Mouse (Mus musculus): ENCODE data around the gene Tet1. TPM values are rescaled to one million over a fixed set of nuclear protein-coding genes. Genes with fewer than 3 reads are reported as not detected.

The Tet1 gene
- total and polyA plus RNA-seq, 3 experiments, result 0.08 TPM; not detected in 1

DNA sequence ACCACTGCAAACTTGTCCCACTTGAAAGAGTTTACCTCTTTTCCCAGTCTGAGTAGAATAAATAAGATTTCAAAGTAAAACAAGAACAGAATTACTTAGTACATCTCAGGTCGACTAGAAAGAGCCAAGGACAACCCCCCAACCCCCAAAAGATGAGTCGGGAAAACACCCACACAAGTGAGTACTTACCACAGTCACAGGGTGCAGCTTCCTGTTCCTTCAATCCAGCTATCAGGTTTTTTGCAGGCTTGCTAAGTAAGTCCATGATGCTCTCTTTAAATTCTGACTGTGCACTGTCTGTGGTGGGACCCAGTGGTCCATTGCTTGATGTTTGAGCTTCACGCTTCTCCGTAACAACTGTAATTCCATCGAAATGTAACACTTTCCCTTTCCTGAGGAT, 70.8 kb downstream of the Tet1 start:
- Histone ChIP-seq H3K27ac (ENCODE audit: control insufficient read depth, low read depth, low read length) (peak overlapping the region; percentile 37; the same call in 1 of the 2 replicates), H3K79me2 (ENCODE audit: control insufficient read depth, insufficient read depth, low read length, poor library complexity) (no peaks in the 10 kb centered on the region), H3K27me3 (ENCODE audit: control insufficient read depth in 1 of 2, insufficient read depth in 2 of 2, low read length in 2 of 2) (no peaks in the 10 kb centered on the region), H3K9ac (ENCODE audit: control insufficient read depth, low read depth, low read length, poor library complexity, severe bottlenecking) (no peak overlapping the region), H3K4me3 (ENCODE audit: control insufficient read depth in 1 of 2, insufficient read depth in 1 of 2, low read depth in 2 of 2, low read length in 2 of 2) (no peak overlapping the region; a peak in 1 of 4 replicates), H3K36me3 (ENCODE audit: control insufficient read depth in 1 of 2, insufficient read depth in 2 of 2, low read length in 2 of 2) (peaks cover 0 to 15% of the 10 kb centered on the region in 2 experiments; a peak in 2 of 4 replicates), H3K9me3 (replicated peaks; ENCODE audit: insufficient read depth, low read length) (no peaks in the 10 kb centered on the region), H3K4me1 (ENCODE audit: control insufficient read depth in 1 of 2, insufficient read depth in 2 of 2, low read length in 2 of 2) (peaks cover 0 to 16% of the 10 kb centered on the region in 2 experiments; a peak in 2 of 4 replicates)
- peak; percentile 70 for DNase-seq (ENCODE audit: low read depth, low spot score)
- peak; percentile 21; the same call in 1 of the 2 replicates for TF ChIP-seq TAL1 (IDR thresholded peaks at IDR 0.05; ENCODE audit: low read length)
- no peak for TF ChIP-seq GATA1 (IDR thresholded peaks at IDR 0.05; ENCODE audit: low read depth, low read length)
- no peak for TF ChIP-seq ZC3H11A (IDR thresholded peaks at IDR 0.05; ENCODE audit: low read depth, low read length)
- TF ChIP-seq NELFE (IDR thresholded peaks at IDR 0.05; ENCODE audit: low read depth, low read length), result no peak
- TF ChIP-seq JUND (IDR thresholded peaks at IDR 0.05; ENCODE audit: low read depth, low read length), result no peak
- TF ChIP-seq CHD2 (IDR thresholded peaks at IDR 0.05; ENCODE audit: low read length), result no peak
- TF ChIP-seq TBP (IDR thresholded peaks at IDR 0.05; ENCODE audit: low read depth, low read length), result no peak
- TF ChIP-seq EP300 (IDR thresholded peaks at IDR 0.05; ENCODE audit: low read depth in 1 of 2, low read length in 2 of 2), result peak; percentile 33 to 70; a peak in 3 of 4 replicates
- no peak for TF ChIP-seq ZNF384 (IDR thresholded peaks at IDR 0.05; ENCODE audit: low read depth, low read length)
- no peak for TF ChIP-seq RAD21 (IDR thresholded peaks at IDR 0.05; ENCODE audit: low read depth, low read length)
- no peak for TF ChIP-seq SMC3 (IDR thresholded peaks at IDR 0.05; ENCODE audit: low read depth, low read length)
- no peak for TF ChIP-seq ZMIZ1 (IDR thresholded peaks at IDR 0.05; ENCODE audit: low read depth, low read length)
- TF ChIP-seq POLR2AphosphoS2 (IDR thresholded peaks at IDR 0.05; ENCODE audit: low read length), result no peak

DNA sequence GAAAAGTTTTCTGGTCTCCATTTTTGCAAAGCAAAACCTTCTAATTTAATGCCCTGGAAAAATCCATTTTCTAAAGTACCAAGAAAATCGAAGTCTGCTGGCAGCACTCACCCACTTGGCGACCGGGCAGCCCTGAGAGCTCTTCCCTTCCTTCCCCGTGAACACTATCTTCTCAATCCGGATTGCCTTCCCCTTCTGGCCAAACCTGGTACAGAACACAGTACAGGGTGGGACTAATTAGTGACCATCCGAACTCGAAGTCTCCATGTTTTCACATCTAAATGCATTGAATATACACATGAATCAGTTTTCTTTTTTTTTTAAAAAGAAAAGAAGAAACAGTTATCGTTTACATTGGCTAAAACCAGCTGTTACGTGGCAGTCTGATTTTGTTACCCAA, 76.0 kb downstream of the Tet1 start:
- H3K27me3 ChIP-seq (ENCODE audit: control insufficient read depth in 1 of 2, insufficient read depth in 2 of 2, low read length in 2 of 2), result no peaks in the 10 kb centered on the region
- H3K27ac ChIP-seq (ENCODE audit: control insufficient read depth, low read depth, low read length), result no peak overlapping the region
- no peak for DNase-seq (ENCODE audit: low read depth, low spot score)
- H3K4me1 ChIP-seq (ENCODE audit: control insufficient read depth in 1 of 2, insufficient read depth in 2 of 2, low read length in 2 of 2), result peaks cover 5 to 17% of the 10 kb centered on the region in 2 experiments
- no peaks in the 10 kb centered on the region for H3K79me2 ChIP-seq (ENCODE audit: control insufficient read depth, insufficient read depth, low read length, poor library complexity)
- no peak overlapping the region for H3K4me3 ChIP-seq (ENCODE audit: control insufficient read depth in 1 of 2, insufficient read depth in 1 of 2, low read depth in 2 of 2, low read length in 2 of 2)
- H3K9me3 ChIP-seq (replicated peaks; ENCODE audit: insufficient read depth, low read length), result no peaks in the 10 kb centered on the region
- no peak for TF ChIP-seq ELF1 (IDR thresholded peaks at IDR 0.05; ENCODE audit: low read depth, low read length)
- no peak for TF ChIP-seq UBTF (IDR thresholded peaks at IDR 0.05; ENCODE audit: borderline replicate concordance, insufficient read depth, low read depth, low read length)
- no peak for TF ChIP-seq CHD2 (IDR thresholded peaks at IDR 0.05; ENCODE audit: low read length)
- TF ChIP-seq EP300 (IDR thresholded peaks at IDR 0.05; ENCODE audit: low read depth in 1 of 2, low read length in 2 of 2), result no peak
- TF ChIP-seq MEF2A (IDR thresholded peaks at IDR 0.05; ENCODE audit: extremely low read depth, insufficient replicate concordance, low read depth, low read length, poor library complexity, severe bottlenecking), result no peak
- TF ChIP-seq E2F4 (IDR thresholded peaks at IDR 0.05; ENCODE audit: borderline replicate concordance, low read depth, low read length), result no peak
- TF ChIP-seq POLR2AphosphoS5 (IDR thresholded peaks at IDR 0.05; ENCODE audit: borderline replicate concordance, low read depth, low read length), result no peak
- no peak for TF ChIP-seq JUND (IDR thresholded peaks at IDR 0.05; ENCODE audit: low read depth, low read length)
- TF ChIP-seq CTCF (IDR thresholded peaks at IDR 0.05 in 2 of 3, conservative IDR thresholded peaks at IDR 0.05 in 1 of 3; ENCODE audit: control insufficient read depth in 1 of 3, insufficient read depth in 1 of 3, low read depth in 2 of 3, low read length in 3 of 3, poor library complexity in 1 of 3, severe bottlenecking in 1 of 3), result no peak
- TF ChIP-seq HCFC1 (IDR thresholded peaks at IDR 0.05; ENCODE audit: low read depth, low read length), result no peak
- TF ChIP-seq GABPA (IDR thresholded peaks at IDR 0.05; ENCODE audit: low read depth, low read length), result no peak
- no peak for TF ChIP-seq MYB (IDR thresholded peaks at IDR 0.05; ENCODE audit: low read depth, low read length)
- no peak for TF ChIP-seq NRF1 (IDR thresholded peaks at IDR 0.05; ENCODE audit: insufficient read depth, low read depth, low read length, poor library complexity, severe bottlenecking)
- TF ChIP-seq POLR2A (IDR thresholded peaks at IDR 0.05; ENCODE audit: control insufficient read depth in 1 of 2, insufficient read depth in 1 of 2, low read depth in 1 of 2, low read length in 2 of 2, poor library complexity in 1 of 2), result no peak
- no peak for TF ChIP-seq USF2 (IDR thresholded peaks at IDR 0.05; ENCODE audit: borderline replicate concordance in 1 of 2, insufficient read depth in 1 of 2, low read depth in 1 of 2, low read length in 2 of 2)
- TF ChIP-seq MXI1 (IDR thresholded peaks at IDR 0.05; ENCODE audit: low read depth, low read length), result no peak
- no peak overlapping the region for H3K9ac ChIP-seq (ENCODE audit: control insufficient read depth, low read depth, low read length, poor library complexity, severe bottlenecking)
- peaks cover 0 to 18% of the 10 kb centered on the region in 2 experiments; a peak in 2 of 4 replicates for H3K36me3 ChIP-seq (ENCODE audit: control insufficient read depth in 1 of 2, insufficient read depth in 2 of 2, low read length in 2 of 2)
